Mouse (Mus musculus) ES-E14 (cell line): Measurements from ENCODE around the gene Ebf1. TPM values are rescaled to one million over a fixed set of nuclear protein-coding genes. Genes with fewer than 3 reads are reported as not detected.

Experiments
- DNase-seq: peaks from one replicate; pipeline ENCODE4 v3.0.0-alpha.2; 2013; ENCODE audit warnings: low read depth, low spot score
- H3K27ac ChIP-seq: 2 replicates; pipeline ENCODE4 v1.5.1; 2012; ENCODE audit warnings: low read depth, mild to moderate bottlenecking, low read length, moderate library complexity, mixed read lengths; ENCODE audit not compliant: poor library complexity, insufficient read depth, severe bottlenecking
- H3K36me3 ChIP-seq: 2 replicates; pipeline ENCODE4 v1.6.1; 2012; ENCODE audit warnings: mild to moderate bottlenecking, low read length, moderate library complexity, mixed read lengths; ENCODE audit not compliant: control insufficient read depth, poor library complexity, insufficient read depth, severe bottlenecking
- H3K4me1 ChIP-seq, 2 experiments: fragments of 150-350 bp in 1 of 2; sonication (generic) in 1 of 2; 2 replicates each; pipeline ENCODE4 v1.6.1; 2012; ENCODE audit warnings: low read length in 2 of 2, mild to moderate bottlenecking in 1 of 2, mixed read lengths in 1 of 2; ENCODE audit not compliant: control insufficient read depth in 2 of 2, insufficient read depth in 2 of 2, poor library complexity in 1 of 2
- H3K4me3 ChIP-seq, 2 experiments: fragments of 150-350 bp in 1 of 2; sonication (generic) in 1 of 2; 2 replicates each; pipeline ENCODE4 v1.5.1; 2012; ENCODE audit warnings: low read length in 2 of 2, low read depth in 1 of 2, mild to moderate bottlenecking in 1 of 2, mixed read lengths in 1 of 2; ENCODE audit not compliant: insufficient read depth in 1 of 2, poor library complexity in 1 of 2, severe bottlenecking in 1 of 2
- H3K9ac ChIP-seq: 2 replicates; pipeline ENCODE4 v1.6.1; 2012; ENCODE audit warnings: low read depth, mild to moderate bottlenecking, low read length, mixed read lengths; ENCODE audit not compliant: poor library complexity, insufficient read depth, severe bottlenecking
- H3K9me3 ChIP-seq: fragments of 150-350 bp; sonication (generic); 2 replicates; pipeline ENCODE4 v1.6.1; 2012; ENCODE audit warnings: low read depth, mild to moderate bottlenecking, low read length; ENCODE audit not compliant: control insufficient read depth, insufficient read depth
- CHD2 ChIP-seq: IDR thresholded peaks from 2 replicates; pipeline ENCODE4 v1.6.1; 2014; ENCODE audit warnings: mild to moderate bottlenecking, low read depth, low read length, inconsistent platforms
- HCFC1 ChIP-seq: IDR thresholded peaks from 2 replicates; pipeline ENCODE4 v1.6.1; 2012; ENCODE audit warnings: low read length, inconsistent platforms, borderline replicate concordance; ENCODE audit not compliant: insufficient read depth
- MAFK ChIP-seq: IDR thresholded peaks from 2 replicates; pipeline ENCODE4 v1.6.1; 2014; ENCODE audit warnings: mild to moderate bottlenecking, low read depth, low read length, inconsistent platforms; ENCODE audit not compliant: insufficient read depth
- ZC3H11A ChIP-seq: IDR thresholded peaks from 2 replicates; pipeline ENCODE4 v1.6.1; 2012; ENCODE audit warnings: low read depth, mild to moderate bottlenecking, inconsistent platforms, low read length, borderline replicate concordance
- ZNF384 ChIP-seq: IDR thresholded peaks from 2 replicates; pipeline ENCODE4 v1.6.1; 2012; ENCODE audit warnings: low read depth, low read length, inconsistent platforms
- in situ Hi-C, 2 experiments: fragments of 600-800 bp; cut with MboI; formaldehyde crosslinking; loops; one replicate each; pipeline ENCODE4 v1.15.1; 2025; ENCODE audit warnings: low sequenced_read_pairs in 2 of 2, inconsistent platforms in 1 of 2; ENCODE audit not compliant: unreplicated experiment in 2 of 2
- total RNA-seq: library from RNA; depleted of rRNA; stranded (reverse); fragments of 300-350 nt; gene quantifications from 2 replicates; pipeline ENCODE4 v1.2.3, GENCODE M21; 2012

Gene Ebf1
- total RNA-seq, 1 experiment: 3.2 TPM

GRCm38 (mm10) chr11:44987796-44988195, 370.7 kb downstream of the Ebf1 start:
- H3K36me3 ChIP-seq: no peaks in the 10 kb centered on the region
- H3K27ac ChIP-seq: no peak overlapping the region
- in situ Hi-C loops: no loop called here
- no peaks in the 10 kb centered on the region for H3K9me3 ChIP-seq
- DNase-seq: no peak
- H3K4me3 ChIP-seq: no peak overlapping the region
- no peak for TF ChIP-seq MAFK
- TF ChIP-seq HCFC1: no peak
- H3K9ac ChIP-seq: no peak overlapping the region
- H3K4me1 ChIP-seq: no peaks in the 10 kb centered on the region

- no peak for DNase-seq
- no peaks in the 10 kb centered on the region for H3K36me3 ChIP-seq
- in situ Hi-C loops: no loop called here
Measured at GRCm38 (mm10) chr11:45002681-45003286, 385.7 kb downstream of the Ebf1 start.

GRCm38 (mm10) chr11:45003716-45004437, 386.8 kb downstream of the Ebf1 start:
- in situ Hi-C loops: no loop called here
- Histone ChIP-seq H3K9me3 (no peaks in the 10 kb centered on the region), H3K27ac (no peak overlapping the region), H3K9ac (no peak overlapping the region), H3K4me1 (no peaks in the 10 kb centered on the region), H3K4me3 (no peak overlapping the region), H3K36me3 (no peaks in the 10 kb centered on the region)
- no peak for DNase-seq
- no peak for TF ChIP-seq HCFC1
- no peak for TF ChIP-seq MAFK
- no peak for TF ChIP-seq ZNF384
- TF ChIP-seq CHD2: no peak
- no peak for TF ChIP-seq ZC3H11A

More at GRCm38 (mm10) chr11:45002681-45003286, 385.7 kb downstream of the Ebf1 start:
- Histone ChIP-seq H3K4me1 (no peaks in the 10 kb centered on the region), H3K27ac (no peak overlapping the region), H3K9me3 (no peaks in the 10 kb centered on the region), H3K9ac (no peak overlapping the region), H3K4me3 (no peak overlapping the region)
- TF ChIP-seq HCFC1 (no peak), MAFK (no peak), CHD2 (no peak), ZC3H11A (no peak), ZNF384 (no peak)

GRCm38 (mm10) chr11:45007311-45007710, 390.2 kb downstream of the Ebf1 start:
- Histone ChIP-seq H3K4me3 (no peak overlapping the region), H3K9ac (no peak overlapping the region), H3K36me3 (no peaks in the 10 kb centered on the region), H3K27ac (no peak overlapping the region), H3K9me3 (no peaks in the 10 kb centered on the region), H3K4me1 (no peaks in the 10 kb centered on the region)
- in situ Hi-C loops: loop anchor here in 1 of 2 experiments (5.0 kb wide), 1 partner anchor 395 kb away; no protein-coding TSS in a partner anchor
- DNase-seq: no peak
- TF ChIP-seq MAFK: no peak

- H3K27ac ChIP-seq: no peak overlapping the region
- H3K4me1 ChIP-seq: no peaks in the 10 kb centered on the region
- H3K36me3 ChIP-seq: no peaks in the 10 kb centered on the region
- in situ Hi-C loops: loop anchor here in 1 of 2 experiments (5.0 kb wide), 1 partner anchor 396 kb away; no protein-coding TSS in a partner anchor
- no peak overlapping the region for H3K4me3 ChIP-seq
- no peak overlapping the region for H3K9ac ChIP-seq
- DNase-seq: peak; percentile 66
- no peaks in the 10 kb centered on the region for H3K9me3 ChIP-seq
- TF ChIP-seq ZC3H11A (peak; percentile 99), MAFK (no peak)
Measured at GRCm38 (mm10) chr11:45008078-45008477, 391.0 kb downstream of the Ebf1 start.
